Mouse (Mus musculus) telencephalon, adult 2 months (tissue): ENCODE measurements around the gene Ren1.
"Not testable (repeated sequence)": the region's sequence is repeated elsewhere in the genome, so short reads cannot be mapped to it uniquely, and the experiment has no call there.

Source experiments
- DNase-seq: peaks from one replicate; pipeline ENCODE4 v3.0.0-alpha.2; 2011; ENCODE audit warnings: low read depth, low spot score

Ren1 gene

GRCm38 (mm10) chr1:133350210-133350609 lies at the start of gene Ren1:
TSS of gene Ren1 (plus strand) at chr1:133350510.
- DNase-seq: no peak

- DNase-seq: no peak
Measured at GRCm38 (mm10) chr1:133302540-133302939, 47.8 kb upstream of the Ren1 start.

GRCm38 (mm10) chr1:133306842-133307241 lies 43.5 kb upstream of the Ren1 start:
- DNase-seq: no peak

DNA sequence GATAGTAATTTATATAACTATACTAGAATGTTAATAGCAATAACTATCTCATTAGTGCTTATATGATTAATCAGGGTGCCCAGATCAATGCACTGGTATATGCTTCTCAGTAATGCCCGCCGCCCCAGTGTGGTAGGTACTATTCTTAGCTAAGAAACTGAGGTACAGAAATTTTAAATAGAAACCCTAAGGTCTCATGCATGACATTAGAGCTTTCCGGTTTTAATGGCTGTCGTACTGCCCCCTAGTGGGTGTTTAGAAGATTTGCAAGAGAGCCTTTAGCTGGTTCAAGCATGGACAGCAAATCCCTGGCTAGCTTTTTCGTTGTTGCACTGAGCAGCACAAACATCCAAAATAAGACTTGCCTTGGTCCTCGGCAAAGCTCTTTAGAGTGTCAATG lies 43.0 kb upstream of the Ren1 start:
- no peak for DNase-seq

DNA sequence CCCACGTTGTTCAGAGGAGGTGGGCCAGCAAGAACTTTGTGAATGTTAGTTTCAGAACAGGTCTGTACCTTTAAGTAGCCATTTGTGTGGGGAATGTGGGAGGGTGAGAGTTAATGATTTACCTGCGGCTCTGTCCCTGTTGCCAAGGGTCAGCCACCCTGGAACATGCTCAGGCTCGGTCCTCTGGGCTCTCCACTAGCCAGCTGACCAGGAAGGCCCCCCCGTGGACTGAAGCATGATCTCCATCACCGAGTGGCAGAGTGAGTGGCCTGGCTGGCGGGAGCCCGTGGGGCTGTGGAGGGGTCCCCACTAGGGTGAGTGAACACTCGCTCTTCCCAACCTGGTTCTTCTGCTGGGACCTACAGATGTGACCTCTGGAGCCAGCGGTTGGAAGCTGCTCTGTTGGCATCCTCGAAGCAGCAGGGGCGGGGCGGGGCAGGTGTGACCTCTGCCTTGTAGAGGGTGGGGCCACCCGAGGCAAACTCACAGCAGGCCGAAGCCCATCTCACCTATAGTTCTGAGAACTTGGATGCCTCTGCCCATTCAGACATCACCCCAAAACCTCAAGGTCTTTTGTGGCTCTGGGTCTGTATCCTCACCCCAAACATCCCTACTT lies 40.5 kb upstream of the Ren1 start, which contains the start of gene Golt1a:
Golt1a (plus strand) TSS at position 149 of the 616 bp plus-strand sequence.
- DNase-seq: no peak

DNA sequence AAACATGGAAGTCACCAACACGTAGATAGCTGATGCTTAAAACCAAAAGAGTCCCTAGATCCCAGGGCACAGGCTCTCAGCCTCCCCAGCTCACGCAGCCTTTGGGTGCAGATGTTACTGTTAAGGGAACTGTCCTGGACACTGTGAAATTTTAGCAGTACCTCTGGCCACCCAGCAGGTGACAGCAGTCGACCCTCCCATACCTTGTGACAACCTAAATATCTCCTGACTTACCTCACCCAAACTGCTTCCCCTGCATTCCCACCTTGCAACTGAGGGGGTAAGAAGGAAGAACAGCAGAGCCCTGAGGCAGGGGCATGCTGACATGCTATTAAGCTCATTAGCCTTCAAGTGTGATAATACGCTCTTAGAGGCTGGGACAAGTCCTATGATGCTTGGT lies 39.1 kb upstream of the Ren1 start:
- no peak for DNase-seq

- peak; percentile 90 for DNase-seq
Measured at GRCm38 (mm10) chr1:133311946-133312345, 38.4 kb upstream of the Ren1 start.

GRCm38 (mm10) chr1:133314364-133314763 lies 35.9 kb upstream of the Ren1 start:
- no peak for DNase-seq

GRCm38 (mm10) chr1:133315775-133316174 lies 34.5 kb upstream of the Ren1 start:
- no peak for DNase-seq

DNA sequence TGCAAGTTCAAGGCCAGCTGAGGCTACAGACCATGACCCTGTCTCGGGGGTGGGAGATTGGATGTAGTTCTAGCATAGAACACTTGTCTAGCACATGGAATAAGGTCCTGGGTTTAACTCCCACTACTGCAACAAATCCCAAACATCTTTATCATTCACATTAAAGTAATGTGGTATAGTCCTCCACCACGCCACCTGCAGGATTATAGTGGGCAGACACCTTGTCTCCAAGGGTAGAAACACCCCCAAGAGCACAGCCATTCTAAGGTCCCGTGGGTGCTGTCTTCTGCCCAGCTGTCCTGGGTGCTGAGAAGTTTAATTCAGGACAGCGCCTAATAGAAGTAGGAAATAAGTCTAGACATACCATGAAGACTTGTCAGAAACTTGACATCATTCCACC lies 33.7 kb upstream of the Ren1 start:
- no peak for DNase-seq

- DNase-seq: no peak
Measured at GRCm38 (mm10) chr1:133317149-133317548, 33.2 kb upstream of the Ren1 start.

DNA sequence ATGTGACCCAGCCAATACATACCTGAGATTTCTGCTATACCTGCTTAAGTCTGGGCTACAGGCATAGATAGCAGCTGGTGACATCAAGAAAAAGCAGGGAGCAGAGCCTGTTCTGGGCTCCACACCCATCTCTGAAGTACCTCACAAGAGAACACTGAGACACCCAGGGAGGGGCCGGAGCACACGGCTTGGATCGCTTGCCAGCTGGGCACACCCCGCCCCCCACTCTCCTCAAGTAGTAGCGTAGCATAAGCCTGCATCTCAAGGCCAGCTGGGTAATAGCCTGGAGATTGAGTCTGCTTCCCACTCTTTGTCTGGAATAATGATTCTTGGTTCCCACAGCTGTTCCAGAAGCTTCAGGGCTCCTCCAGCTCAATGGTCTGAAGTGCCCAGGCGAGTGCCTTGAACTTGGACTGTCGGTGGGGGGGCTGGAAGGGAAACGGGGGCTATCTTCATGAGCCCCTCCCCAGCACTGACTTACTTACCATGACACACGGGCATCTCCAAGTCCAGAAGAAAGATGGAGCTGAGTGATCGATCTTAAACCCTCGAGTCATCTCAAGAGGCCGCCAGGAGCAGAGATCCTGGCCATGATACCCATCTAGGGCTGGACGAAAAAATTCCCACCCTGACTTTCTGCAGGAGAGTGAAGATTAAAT lies 28.9 kb upstream of the Ren1 start, which contains the start of gene Kiss1:
Kiss1 (plus strand) TSS at position 609 of the 659 bp plus-strand sequence.
- DNase-seq: no peak

DNA sequence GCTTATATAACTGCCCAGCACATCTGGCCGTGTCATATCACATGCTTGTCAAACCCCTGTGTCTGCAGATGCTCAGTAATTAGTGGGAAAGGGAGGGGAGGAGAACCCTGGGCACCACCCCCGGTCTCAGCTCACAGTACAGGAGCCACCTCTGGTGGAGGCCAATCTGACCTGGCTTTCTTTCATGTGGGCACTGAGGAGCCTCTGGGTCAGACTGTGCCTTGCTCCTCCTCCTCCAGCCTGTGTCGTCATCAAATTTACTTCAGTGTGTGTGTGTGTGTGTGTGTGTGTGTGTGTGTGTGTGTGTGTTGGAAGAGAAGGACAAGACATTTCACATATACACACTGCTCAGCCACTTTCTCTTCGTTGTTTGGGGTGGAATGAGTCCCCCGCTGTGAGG lies 27.0 kb upstream of the Ren1 start:
- DNase-seq: no peak

DNA sequence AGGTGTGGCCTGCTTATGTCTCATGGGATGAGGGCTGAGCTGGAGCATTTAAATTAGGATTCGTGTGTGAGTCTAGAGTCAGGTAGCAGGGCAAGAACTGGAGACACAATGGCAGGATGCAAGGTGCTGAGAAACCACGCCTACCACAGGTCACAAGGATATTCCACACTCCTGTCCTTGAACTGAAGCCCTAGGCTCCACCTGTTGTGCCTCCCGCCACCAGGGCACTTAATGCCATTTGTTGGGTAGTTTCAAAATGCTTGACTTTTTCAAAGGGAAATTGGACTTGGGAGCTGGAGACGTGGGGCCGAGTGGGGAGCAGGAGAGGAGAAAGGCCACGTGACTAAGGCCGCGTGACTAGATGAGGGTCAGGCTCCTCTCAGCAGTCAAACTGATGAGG lies 24.4 kb upstream of the Ren1 start:
- DNase-seq: no peak

- DNase-seq: no peak
Measured at GRCm38 (mm10) chr1:133327094-133327493, 23.2 kb upstream of the Ren1 start.

DNA sequence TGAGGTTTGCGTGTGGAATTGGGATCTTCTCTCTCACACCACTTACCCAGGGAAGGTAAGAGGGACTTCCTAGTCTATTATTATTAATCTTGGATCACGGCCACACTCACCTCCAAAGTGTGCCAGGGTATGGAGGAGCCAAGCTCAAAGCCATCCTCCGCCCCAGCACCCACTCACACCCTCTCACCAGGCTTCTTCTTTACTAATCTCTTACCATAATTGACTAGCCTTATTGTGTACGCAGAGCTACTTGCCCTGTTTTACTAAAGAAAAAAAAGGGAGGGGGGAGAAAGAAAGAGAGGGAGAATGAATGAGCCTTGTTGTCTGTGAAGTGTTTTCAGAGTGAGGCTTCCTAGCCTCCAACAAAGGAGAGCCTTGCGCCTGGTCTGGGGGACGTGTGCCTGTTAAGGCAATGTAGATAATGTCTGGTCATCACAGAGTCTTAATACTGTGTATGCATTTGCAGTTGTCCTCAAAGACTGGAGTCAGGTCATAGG lies 22.0 kb upstream of the Ren1 start:
- DNase-seq: no peak

- DNase-seq: no peak
Measured at GRCm38 (mm10) chr1:133328896-133329637, 21.2 kb upstream of the Ren1 start.

DNA sequence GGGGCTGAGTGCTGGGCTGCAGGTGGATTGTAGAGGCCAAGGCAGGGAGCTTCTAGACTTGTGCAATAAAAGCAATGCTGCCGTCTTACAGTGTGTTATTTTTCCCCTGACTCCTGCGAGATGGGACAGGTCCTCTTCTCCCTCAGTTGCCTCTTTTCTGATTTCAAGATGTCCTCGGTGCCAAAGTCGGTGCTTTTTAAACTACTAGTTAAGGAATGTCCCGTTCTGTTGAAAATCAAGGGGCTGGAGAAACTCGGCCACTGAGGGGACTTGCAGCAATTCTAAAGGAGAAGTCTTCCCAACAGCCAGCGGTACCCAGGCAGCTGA lies 20.7 kb upstream of the Ren1 start:
- no peak for DNase-seq

DNA sequence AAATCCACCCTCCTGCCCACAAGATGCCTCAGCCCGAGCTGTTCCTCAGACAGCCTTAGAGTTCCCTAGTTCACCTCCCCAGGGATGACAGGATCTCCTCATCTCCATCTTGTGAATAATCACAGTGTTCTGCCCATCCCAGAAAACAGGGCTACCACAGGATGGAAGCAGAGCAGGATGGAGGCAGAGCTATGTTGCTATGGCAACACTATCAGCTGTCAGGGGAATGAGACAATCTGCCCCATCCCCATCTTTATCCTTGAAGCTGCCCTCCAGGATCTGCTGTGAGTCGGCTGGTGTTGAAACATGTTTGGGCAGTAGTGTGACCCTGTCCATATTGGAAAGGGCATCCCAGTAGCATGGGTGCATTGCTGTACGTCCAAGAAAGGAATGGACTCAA lies 19.2 kb upstream of the Ren1 start:
- DNase-seq: no peak

GRCm38 (mm10) chr1:133332656-133333430 lies 17.5 kb upstream of the Ren1 start:
- DNase-seq: peak; percentile 63

GRCm38 (mm10) chr1:133333937-133334336 lies 16.4 kb upstream of the Ren1 start:
- DNase-seq: no peak

GRCm38 (mm10) chr1:133340403-133340802 lies 9.9 kb upstream of the Ren1 start:
- not testable (repeated sequence) for DNase-seq
